Mouse (Mus musculus): ENCODE measurements around the gene Slc26a1. TPM values are rescaled to one million over a fixed set of nuclear protein-coding genes. Genes with fewer than 3 reads are reported as not detected.

Gene Slc26a1
- polyA plus RNA-seq, 1 experiment from 2014 or later = 33.4 TPM

DNA sequence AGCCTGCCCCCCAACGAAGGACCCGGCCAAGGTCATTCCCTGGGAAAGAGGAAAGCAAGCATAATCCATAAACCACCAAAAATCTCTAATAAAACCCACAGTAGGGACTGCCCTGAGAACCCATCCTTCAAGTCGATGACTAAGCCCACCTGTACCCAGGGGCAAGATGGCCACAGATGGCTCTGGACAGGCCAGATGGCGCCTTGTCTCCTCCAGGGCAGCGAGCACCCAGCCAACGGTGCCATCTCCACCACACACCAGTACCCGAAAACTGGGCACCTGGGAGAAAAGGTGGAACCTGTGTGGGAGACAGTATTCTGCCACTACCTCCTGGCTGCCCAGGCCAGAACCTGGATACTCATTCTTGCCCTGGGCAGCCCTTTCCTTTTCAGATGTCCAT lies 25.0 kb downstream of the Slc26a1 start:
- Histone ChIP-seq H3K9me3 (ENCODE audit: low read length) (no peaks in the 10 kb centered on the region), H3K4me2 (ENCODE audit: low read depth, low read length) (no peak overlapping the region), H3K4me3 (ENCODE audit: low read depth, low read length) (no peak overlapping the region), H3K4me1 (ENCODE audit: insufficient read depth) (no peaks in the 10 kb centered on the region), H3K27me3 (ENCODE audit: insufficient read depth, low read length) (no peaks in the 10 kb centered on the region), H3K27ac (ENCODE audit: low read depth) (no peak overlapping the region), H3K36me3 (replicated peaks; ENCODE audit: insufficient read depth, low read length) (peaks cover 60% of the 10 kb centered on the region), H3K9ac (replicated peaks) (no peak overlapping the region)
- DNase-seq = no peak
- ATAC-seq = no peak
- TF ChIP-seq EP300 (IDR thresholded peaks at IDR 0.05; ENCODE audit: low read depth) = no peak
- TF ChIP-seq CTCF (IDR thresholded peaks at IDR 0.05; ENCODE audit: low read depth) = no peak
- 92% methylated on average over 7 of the region's 7 CpGs for WGBS (ENCODE audit: insufficient replicate concordance)

DNA sequence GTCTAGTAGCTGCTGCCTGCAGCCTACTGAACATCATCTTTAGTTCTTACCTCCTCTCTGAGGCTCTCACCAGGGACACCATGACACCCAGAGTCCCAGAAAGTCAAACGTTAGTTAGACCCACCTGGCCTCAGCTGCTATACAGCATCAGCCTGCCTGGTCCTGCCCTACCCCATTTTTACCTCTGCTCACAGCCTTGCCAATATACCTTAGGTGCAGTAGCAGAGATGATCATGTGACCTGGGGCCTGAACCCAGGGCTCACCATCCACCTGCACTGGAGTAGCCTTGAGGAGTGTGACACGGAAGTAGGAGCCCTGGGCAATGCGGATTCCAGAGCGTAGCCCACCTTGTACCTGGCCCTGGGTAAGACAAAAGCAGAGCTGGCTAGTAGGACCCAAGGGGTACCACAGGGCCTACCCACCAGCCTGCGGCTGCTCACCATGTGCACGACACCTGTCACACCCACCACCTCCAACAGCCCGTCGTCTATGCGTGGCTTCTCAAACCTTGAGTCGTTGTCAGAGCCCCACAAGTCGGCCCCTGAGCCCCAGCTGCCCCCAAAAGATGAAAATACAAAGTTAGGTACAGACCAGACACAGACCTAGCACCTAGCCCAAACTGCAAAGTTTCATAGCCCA lies 26.3 kb downstream of the Slc26a1 start:
- Histone ChIP-seq H3K36me3 (replicated peaks; ENCODE audit: insufficient read depth, low read length) (peaks cover 48% of the 10 kb centered on the region), H3K4me3 (ENCODE audit: low read depth, low read length) (no peak overlapping the region), H3K27ac (ENCODE audit: low read depth) (no peak overlapping the region), H3K4me2 (ENCODE audit: low read depth, low read length) (no peak overlapping the region), H3K4me1 (ENCODE audit: insufficient read depth) (no peaks in the 10 kb centered on the region), H3K9ac (replicated peaks) (no peak overlapping the region), H3K9me3 (ENCODE audit: low read length) (no peaks in the 10 kb centered on the region), H3K27me3 (ENCODE audit: insufficient read depth, low read length) (no peaks in the 10 kb centered on the region)
- TF ChIP-seq CTCF (IDR thresholded peaks at IDR 0.05; ENCODE audit: low read depth) (no peak), EP300 (IDR thresholded peaks at IDR 0.05; ENCODE audit: low read depth) (no peak)
- ATAC-seq (no peak), DNase-seq (no peak)
- 85% methylated on average over 11 of the region's 11 CpGs for WGBS (ENCODE audit: insufficient replicate concordance)

DNA sequence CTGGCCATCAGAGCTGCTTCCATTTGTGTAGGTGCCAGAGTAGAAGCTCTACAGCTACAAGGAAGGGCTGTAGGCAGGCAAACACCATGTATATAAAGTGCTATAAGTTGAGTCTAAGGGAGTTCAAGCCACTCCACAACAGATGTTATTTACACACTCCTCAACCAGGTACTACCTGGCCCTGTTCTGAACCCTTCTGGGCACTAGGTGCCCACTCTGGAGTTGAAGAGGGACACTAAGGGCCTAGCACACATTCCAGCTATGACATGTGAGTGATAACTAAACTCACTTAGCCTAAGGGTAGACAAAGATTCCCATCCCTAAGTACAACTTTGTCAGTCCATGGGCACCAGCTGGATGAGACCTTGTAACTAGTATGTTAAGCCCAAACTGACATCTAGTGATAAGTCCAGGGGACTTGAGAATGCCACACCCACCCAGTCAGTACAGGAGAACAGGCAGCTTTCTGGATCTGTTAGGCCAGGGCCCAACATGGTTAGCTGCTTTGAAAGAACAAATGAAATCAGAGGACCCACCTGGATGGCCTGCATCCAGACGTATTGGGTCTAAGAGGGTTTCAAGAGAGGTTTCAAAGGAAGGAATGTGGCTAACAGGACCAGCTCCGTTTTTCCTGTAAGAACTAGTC lies 27.4 kb downstream of the Slc26a1 start:
- Histone ChIP-seq H3K4me3 (ENCODE audit: low read depth, low read length) (no peak overlapping the region), H3K9ac (replicated peaks) (no peak overlapping the region), H3K27ac (ENCODE audit: low read depth) (no peak overlapping the region), H3K9me3 (ENCODE audit: low read length) (no peaks in the 10 kb centered on the region), H3K4me1 (ENCODE audit: insufficient read depth) (no peaks in the 10 kb centered on the region), H3K4me2 (ENCODE audit: low read depth, low read length) (no peak overlapping the region), H3K27me3 (ENCODE audit: insufficient read depth, low read length) (no peaks in the 10 kb centered on the region), H3K36me3 (replicated peaks; ENCODE audit: insufficient read depth, low read length) (peaks cover 39% of the 10 kb centered on the region)
- ATAC-seq (no peak), DNase-seq (no peak)
- 87% methylated on average over 2 of the region's 2 CpGs for WGBS (ENCODE audit: insufficient replicate concordance)
- no peak for TF ChIP-seq CTCF (IDR thresholded peaks at IDR 0.05; ENCODE audit: low read depth)
- no peak for TF ChIP-seq EP300 (IDR thresholded peaks at IDR 0.05; ENCODE audit: low read depth)

DNA sequence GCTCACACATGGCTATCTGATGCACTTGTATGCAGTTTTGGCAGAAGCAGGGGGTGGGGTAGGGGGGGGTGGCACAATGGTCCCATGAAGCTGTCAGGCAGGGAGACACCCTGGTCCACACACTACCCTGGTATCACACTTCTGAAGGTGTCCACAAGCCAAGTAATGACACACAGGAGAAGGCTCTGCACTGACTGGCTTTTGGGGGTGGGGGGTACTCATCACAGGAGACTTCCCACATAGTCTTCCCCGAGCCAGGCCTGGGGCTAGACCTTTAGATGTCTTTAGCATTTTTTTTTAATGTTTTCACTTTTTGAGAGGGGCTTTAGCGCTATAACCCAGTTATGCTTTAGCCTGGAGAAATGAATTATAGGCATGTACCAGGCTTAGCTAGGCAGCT lies 28.1 kb downstream of the Slc26a1 start:
- WGBS (ENCODE audit: insufficient replicate concordance) = 73% methylated on average over 2 of the region's 2 CpGs
- peaks cover 40% of the 10 kb centered on the region for H3K36me3 ChIP-seq (replicated peaks; ENCODE audit: insufficient read depth, low read length)
- no peaks in the 10 kb centered on the region for H3K9me3 ChIP-seq (ENCODE audit: low read length)
- no peak overlapping the region for H3K4me3 ChIP-seq (ENCODE audit: low read depth, low read length)
- H3K4me1 ChIP-seq (ENCODE audit: insufficient read depth) = no peaks in the 10 kb centered on the region
- no peak overlapping the region for H3K9ac ChIP-seq (replicated peaks)
- TF ChIP-seq CTCF (IDR thresholded peaks at IDR 0.05; ENCODE audit: low read depth) (no peak), EP300 (IDR thresholded peaks at IDR 0.05; ENCODE audit: low read depth) (no peak)
- H3K27ac ChIP-seq (ENCODE audit: low read depth) = no peak overlapping the region
- H3K4me2 ChIP-seq (ENCODE audit: low read depth, low read length) = no peak overlapping the region
- no peaks in the 10 kb centered on the region for H3K27me3 ChIP-seq (ENCODE audit: insufficient read depth, low read length)
- DNase-seq (no peak), ATAC-seq (no peak)

DNA sequence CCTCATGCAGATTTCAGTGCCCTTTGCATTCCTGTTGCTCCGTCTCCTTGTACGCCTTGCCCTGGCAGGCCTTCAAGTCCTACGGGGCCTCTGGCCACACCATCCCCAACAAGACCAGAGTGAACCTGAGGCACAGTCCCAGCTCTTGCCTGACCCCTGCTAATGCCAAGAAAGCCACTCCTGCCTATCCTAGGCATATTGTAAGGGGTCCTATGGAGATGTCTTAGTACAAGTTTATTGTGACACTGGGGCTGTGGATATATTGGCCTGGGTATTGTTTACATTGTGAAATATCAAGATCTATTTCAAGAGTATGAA lies 29.1 kb downstream of the Slc26a1 start:
- WGBS (ENCODE audit: insufficient replicate concordance) = 91% methylated on average over 3 of the region's 3 CpGs
- Histone ChIP-seq H3K4me2 (ENCODE audit: low read depth, low read length) (no peak overlapping the region), H3K27me3 (ENCODE audit: insufficient read depth, low read length) (no peaks in the 10 kb centered on the region), H3K4me3 (ENCODE audit: low read depth, low read length) (no peak overlapping the region), H3K27ac (ENCODE audit: low read depth) (no peak overlapping the region), H3K9me3 (ENCODE audit: low read length) (no peaks in the 10 kb centered on the region), H3K36me3 (replicated peaks; ENCODE audit: insufficient read depth, low read length) (peaks cover 40% of the 10 kb centered on the region), H3K9ac (replicated peaks) (no peak overlapping the region), H3K4me1 (ENCODE audit: insufficient read depth) (no peaks in the 10 kb centered on the region)
- ATAC-seq (no peak), DNase-seq (no peak)
- TF ChIP-seq EP300 (IDR thresholded peaks at IDR 0.05; ENCODE audit: low read depth) = no peak
- TF ChIP-seq CTCF (IDR thresholded peaks at IDR 0.05; ENCODE audit: low read depth) = no peak

DNA sequence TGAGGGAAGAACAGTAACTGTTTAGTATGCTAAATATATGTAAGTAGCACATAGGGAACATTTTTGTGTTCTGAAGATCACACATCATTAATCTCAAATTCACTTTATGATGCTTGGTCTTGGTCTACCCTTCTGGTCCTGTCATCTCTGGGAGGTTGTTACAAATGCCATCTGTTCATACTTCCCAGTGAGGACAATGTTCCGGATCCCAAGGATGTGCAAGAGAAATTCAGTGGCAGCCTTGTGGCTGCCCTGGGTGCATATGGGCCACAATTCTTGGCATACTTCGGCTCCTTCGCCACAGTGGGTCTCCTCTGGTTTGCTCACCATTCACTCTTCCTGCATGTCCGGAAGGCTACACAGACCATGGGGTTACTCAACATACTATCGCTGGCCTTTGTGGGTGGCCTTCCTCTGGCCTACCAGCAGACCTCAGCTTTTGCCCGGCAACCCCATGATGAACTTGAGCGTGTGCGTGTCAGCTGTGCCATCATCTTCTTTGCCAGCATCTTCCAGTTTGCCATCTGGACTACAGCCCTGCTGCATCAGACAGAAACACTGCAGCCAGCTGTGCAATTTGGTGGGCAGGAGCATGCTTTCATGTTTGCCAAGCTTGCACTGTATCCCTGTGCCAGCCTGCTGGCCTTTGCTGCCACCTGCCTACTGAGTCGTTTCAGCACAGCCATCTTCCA lies 29.6 kb downstream of the Slc26a1 start:
- no peak overlapping the region for H3K27ac ChIP-seq (ENCODE audit: low read depth)
- no peaks in the 10 kb centered on the region for H3K9me3 ChIP-seq (ENCODE audit: low read length)
- no peak overlapping the region for H3K4me3 ChIP-seq (ENCODE audit: low read depth, low read length)
- H3K36me3 ChIP-seq (replicated peaks; ENCODE audit: insufficient read depth, low read length) = peaks cover 40% of the 10 kb centered on the region
- H3K4me2 ChIP-seq (ENCODE audit: low read depth, low read length) = no peak overlapping the region
- 87% methylated on average over 9 of the region's 9 CpGs for WGBS (ENCODE audit: insufficient replicate concordance)
- ATAC-seq = no peak
- no peaks in the 10 kb centered on the region for H3K4me1 ChIP-seq (ENCODE audit: insufficient read depth)
- TF ChIP-seq CTCF (IDR thresholded peaks at IDR 0.05; ENCODE audit: low read depth) (no peak), EP300 (IDR thresholded peaks at IDR 0.05; ENCODE audit: low read depth) (no peak)
- no peak overlapping the region for H3K9ac ChIP-seq (replicated peaks)
- no peaks in the 10 kb centered on the region for H3K27me3 ChIP-seq (ENCODE audit: insufficient read depth, low read length)
- DNase-seq = no peak

Data from liver, postnatal 0 days (tissue).